Mouse (Mus musculus) neural tube, embryonic 13.5 days (tissue): ENCODE results near the gene Dgkb. TPM values are rescaled to one million over a fixed set of nuclear protein-coding genes. Genes with fewer than 3 reads are reported as not detected.

Experiments
- ATAC-seq: fragments of 200-750 bp; cut with Nextera tagmentation; 2 replicates; pipeline ENCODE4 v1.8.0; 2017; ENCODE audit warnings: low read depth, mild to moderate bottlenecking, moderate TSS enrichment, moderate library complexity
- H3K27ac ChIP-seq: fragments of 300-500 bp; sonication (generic); replicated peaks from 2 replicates; pipeline ENCODE4 v1.5.1; 2015; ENCODE audit warnings: moderate library complexity, mild to moderate bottlenecking, inconsistent platforms
- H3K27me3 ChIP-seq: fragments of 300-500 bp; sonication (generic); 2 replicates; pipeline ENCODE4 v1.6.1; 2015; ENCODE audit warnings: mild to moderate bottlenecking, inconsistent platforms
- H3K36me3 ChIP-seq: fragments of 300-500 bp; sonication (generic); 2 replicates; pipeline ENCODE4 v1.6.1; 2015; ENCODE audit warnings: mild to moderate bottlenecking, inconsistent platforms
- H3K4me1 ChIP-seq: fragments of 300-500 bp; sonication (generic); replicated peaks from 2 replicates; pipeline ENCODE4 v1.6.1; 2015; ENCODE audit warnings: inconsistent platforms
- H3K4me2 ChIP-seq: fragments of 300-500 bp; sonication (generic); 2 replicates; pipeline ENCODE4 v1.6.1; 2015; ENCODE audit warnings: inconsistent platforms, mild to moderate bottlenecking, moderate library complexity
- H3K4me3 ChIP-seq: fragments of 300-500 bp; sonication (generic); 2 replicates; pipeline ENCODE4 v1.5.1; 2015; ENCODE audit warnings: mild to moderate bottlenecking, inconsistent platforms
- H3K9ac ChIP-seq: fragments of 300-500 bp; sonication (generic); 2 replicates; pipeline ENCODE4 v1.6.1; 2015; ENCODE audit warnings: moderate library complexity, mild to moderate bottlenecking, inconsistent platforms
- H3K9me3 ChIP-seq: fragments of 300-500 bp; sonication (generic); 2 replicates; pipeline ENCODE4 v1.6.1; 2016; ENCODE audit warnings: inconsistent platforms
- WGBS: fragments of 180-500 bp; shearing (Covaris S2); methylation state at CpG from one replicate; pipeline ENCODE4 v1.1.7; 2015; 5-methylcytosine and 5-hydroxymethylcytosine counted together
- polyA plus RNA-seq: library from polyadenylated mRNA; unstranded; fragments of >200 nt; fragmentation: Nextera tagmentation; extraction: Ambion mirVana; gene quantifications from 2 replicates; pipeline ENCODE4 v1.2.1, GENCODE M21; 2015

Dgkb gene
- polyA plus RNA-seq, 1 experiment from 2014 or later = 5.0 TPM

GRCm38 (mm10) chr12:38088224-38088623 is 270.7 kb downstream of the Dgkb start:
- Histone ChIP-seq H3K4me2 (no peak overlapping the region), H3K4me3 (no peak overlapping the region), H3K27ac (no peak overlapping the region), H3K9ac (no peak overlapping the region), H3K9me3 (no peaks in the 10 kb centered on the region), H3K4me1 (no peaks in the 10 kb centered on the region), H3K27me3 (no peaks in the 10 kb centered on the region), H3K36me3 (no peaks in the 10 kb centered on the region)
- ATAC-seq = no peak
- 90% methylated on average over 3 of the region's 3 CpGs for WGBS

- H3K4me2 ChIP-seq = no peak overlapping the region
- no peaks in the 10 kb centered on the region for H3K27me3 ChIP-seq
- no peak for ATAC-seq
- no peak overlapping the region for H3K27ac ChIP-seq
- WGBS = 31% methylated on average over 3 of the region's 3 CpGs
- no peaks in the 10 kb centered on the region for H3K9me3 ChIP-seq
- H3K4me3 ChIP-seq = no peak overlapping the region
- no peaks in the 10 kb centered on the region for H3K36me3 ChIP-seq
- no peaks in the 10 kb centered on the region for H3K4me1 ChIP-seq
- H3K9ac ChIP-seq = no peak overlapping the region
Observed at GRCm38 (mm10) chr12:38111928-38112327, 294.4 kb downstream of the Dgkb start.

- Histone ChIP-seq H3K9ac (no peak overlapping the region), H3K27ac (no peak overlapping the region), H3K27me3 (no peaks in the 10 kb centered on the region), H3K36me3 (no peaks in the 10 kb centered on the region), H3K9me3 (no peaks in the 10 kb centered on the region), H3K4me3 (no peak overlapping the region), H3K4me2 (no peak overlapping the region), H3K4me1 (no peaks in the 10 kb centered on the region)
- peak; percentile 61; the same call in 1 of the 2 replicates for ATAC-seq
- WGBS = 79% methylated on average over 1 of the region's 1 CpGs
Observed at GRCm38 (mm10) chr12:38114990-38115615, 297.6 kb downstream of the Dgkb start.

GRCm38 (mm10) chr12:38123524-38123923 is 306.0 kb downstream of the Dgkb start:
- H3K27ac ChIP-seq = no peak overlapping the region
- no peak overlapping the region for H3K4me3 ChIP-seq
- H3K9ac ChIP-seq = no peak overlapping the region
- H3K27me3 ChIP-seq = no peaks in the 10 kb centered on the region
- no peak for ATAC-seq
- no peaks in the 10 kb centered on the region for H3K9me3 ChIP-seq
- H3K36me3 ChIP-seq = no peaks in the 10 kb centered on the region
- no peak overlapping the region for H3K4me2 ChIP-seq
- no peaks in the 10 kb centered on the region for H3K4me1 ChIP-seq

GRCm38 (mm10) chr12:38125297-38125696 is 307.8 kb downstream of the Dgkb start:
- Histone ChIP-seq H3K27ac (no peak overlapping the region), H3K4me3 (no peak overlapping the region), H3K36me3 (no peaks in the 10 kb centered on the region), H3K4me2 (no peak overlapping the region), H3K27me3 (no peaks in the 10 kb centered on the region), H3K9me3 (no peaks in the 10 kb centered on the region), H3K4me1 (no peaks in the 10 kb centered on the region), H3K9ac (no peak overlapping the region)
- no peak for ATAC-seq
- 86% methylated on average over 4 of the region's 4 CpGs for WGBS

- Histone ChIP-seq H3K9me3 (no peaks in the 10 kb centered on the region), H3K9ac (no peak overlapping the region), H3K4me3 (no peak overlapping the region), H3K4me2 (no peak overlapping the region), H3K27me3 (no peaks in the 10 kb centered on the region), H3K4me1 (no peaks in the 10 kb centered on the region), H3K36me3 (no peaks in the 10 kb centered on the region), H3K27ac (no peak overlapping the region)
- no peak for ATAC-seq
- 64% methylated on average over 9 of the region's 9 CpGs for WGBS
Observed at GRCm38 (mm10) chr12:38130209-38130915, 312.8 kb downstream of the Dgkb start.

- no peak overlapping the region for H3K9ac ChIP-seq
- H3K4me1 ChIP-seq = no peaks in the 10 kb centered on the region
- no peak for ATAC-seq
- H3K27me3 ChIP-seq = no peaks in the 10 kb centered on the region
- H3K9me3 ChIP-seq = no peaks in the 10 kb centered on the region
- no peak overlapping the region for H3K4me2 ChIP-seq
- H3K4me3 ChIP-seq = no peak overlapping the region
- 76% methylated on average over 5 of the region's 5 CpGs for WGBS
- H3K36me3 ChIP-seq = no peaks in the 10 kb centered on the region
- H3K27ac ChIP-seq = no peak overlapping the region
Observed at GRCm38 (mm10) chr12:38136379-38136778, 318.9 kb downstream of the Dgkb start.

GRCm38 (mm10) chr12:38140039-38140438 is 322.5 kb downstream of the Dgkb start:
- Histone ChIP-seq H3K36me3 (no peaks in the 10 kb centered on the region), H3K4me2 (no peak overlapping the region), H3K27ac (no peak overlapping the region), H3K9ac (no peak overlapping the region), H3K4me3 (no peak overlapping the region), H3K4me1 (no peaks in the 10 kb centered on the region), H3K9me3 (no peaks in the 10 kb centered on the region), H3K27me3 (no peaks in the 10 kb centered on the region)
- ATAC-seq = no peak

- WGBS = 75% methylated on average over 1 of the region's 1 CpGs
- no peaks in the 10 kb centered on the region for H3K9me3 ChIP-seq
- ATAC-seq = no peak
- no peaks in the 10 kb centered on the region for H3K27me3 ChIP-seq
- no peak overlapping the region for H3K4me3 ChIP-seq
- no peaks in the 10 kb centered on the region for H3K36me3 ChIP-seq
- no peak overlapping the region for H3K4me2 ChIP-seq
- no peaks in the 10 kb centered on the region for H3K4me1 ChIP-seq
- H3K27ac ChIP-seq = no peak overlapping the region
- no peak overlapping the region for H3K9ac ChIP-seq
Observed at GRCm38 (mm10) chr12:38232665-38233064, 415.1 kb downstream of the Dgkb start.

GRCm38 (mm10) chr12:38268856-38269255 is 451.3 kb downstream of the Dgkb start:
- no peak for ATAC-seq

GRCm38 (mm10) chr12:38301497-38301896 is 484.0 kb downstream of the Dgkb start:
- ATAC-seq = no peak
- Histone ChIP-seq H3K4me3 (no peak overlapping the region), H3K27ac (no peak overlapping the region), H3K4me1 (peaks cover 9% of the 10 kb centered on the region; the same call in 1 of the 2 replicates), H3K36me3 (no peaks in the 10 kb centered on the region), H3K9me3 (no peaks in the 10 kb centered on the region), H3K27me3 (no peaks in the 10 kb centered on the region), H3K4me2 (no peak overlapping the region), H3K9ac (no peak overlapping the region)
- WGBS = 94% methylated on average over 1 of the region's 1 CpGs

More at GRCm38 (mm10) chr12:38268856-38269255, 451.3 kb downstream of the Dgkb start:
- no peaks in the 10 kb centered on the region for H3K9me3 ChIP-seq
- no peaks in the 10 kb centered on the region for H3K36me3 ChIP-seq
- H3K4me3 ChIP-seq = no peak overlapping the region
- no peaks in the 10 kb centered on the region for H3K27me3 ChIP-seq
- H3K27ac ChIP-seq = no peak overlapping the region
- no peaks in the 10 kb centered on the region for H3K4me1 ChIP-seq
- no peak overlapping the region for H3K9ac ChIP-seq
- no peak overlapping the region for H3K4me2 ChIP-seq

- Histone ChIP-seq H3K27me3 (no peaks in the 10 kb centered on the region), H3K27ac (no peak overlapping the region), H3K4me1 (peaks cover 9% of the 10 kb centered on the region; the same call in 1 of the 2 replicates), H3K4me3 (no peak overlapping the region), H3K9me3 (no peaks in the 10 kb centered on the region), H3K36me3 (no peaks in the 10 kb centered on the region), H3K9ac (no peak overlapping the region), H3K4me2 (no peak overlapping the region)
- 17% methylated on average over 3 of the region's 3 CpGs for WGBS
- ATAC-seq = peak; percentile 40; the same call in 1 of the 2 replicates
Observed at GRCm38 (mm10) chr12:38303841-38304240, 486.3 kb downstream of the Dgkb start.

- WGBS = 85% methylated on average over 3 of the region's 3 CpGs
- Histone ChIP-seq H3K4me2 (no peak overlapping the region), H3K27me3 (no peaks in the 10 kb centered on the region), H3K27ac (no peak overlapping the region), H3K4me3 (no peak overlapping the region), H3K36me3 (no peaks in the 10 kb centered on the region), H3K9ac (no peak overlapping the region), H3K4me1 (peaks cover 9% of the 10 kb centered on the region; the same call in 1 of the 2 replicates), H3K9me3 (no peaks in the 10 kb centered on the region)
- no peak for ATAC-seq
Observed at GRCm38 (mm10) chr12:38304245-38304644, 486.7 kb downstream of the Dgkb start.
